Mouse (Mus musculus) CH12.LX (cell line): ENCODE data around the gene Ecm1. TPM values are rescaled to one million over a fixed set of nuclear protein-coding genes. Genes with fewer than 3 reads are reported as not detected.

Source experiments
- DNase-seq: peaks from one replicate; pipeline ENCODE4 v3.0.0-alpha.2; 2013; ENCODE audit errors: extremely low read depth
- H3K27ac ChIP-seq: 2 replicates; pipeline ENCODE4 v1.5.1; 2012; ENCODE audit warnings: low read depth, mild to moderate bottlenecking, control low read depth, moderate library complexity; ENCODE audit not compliant: insufficient read depth
- H3K27me3 ChIP-seq: replicated peaks from 2 replicates; pipeline ENCODE3; 2012; ENCODE audit warnings: inconsistent platforms
- H3K36me3 ChIP-seq, 2 experiments: replicated peaks in 1 of 2; 2 replicates each; pipeline versions ENCODE3 to v1.6.1; 2012; ENCODE audit warnings: inconsistent platforms in 1 of 2, low read length in 1 of 2, mild to moderate bottlenecking in 1 of 2, mixed read lengths in 1 of 2, moderate library complexity in 1 of 2; ENCODE audit not compliant: control insufficient read depth in 1 of 2, insufficient read depth in 1 of 2
- H3K4me1 ChIP-seq, 2 experiments: 2 replicates each; pipeline ENCODE4 v1.6.1; 2012; ENCODE audit warnings: inconsistent platforms in 1 of 2, moderate library complexity in 1 of 2; ENCODE audit not compliant: insufficient read depth in 2 of 2, control insufficient read depth in 1 of 2
- H3K4me2 ChIP-seq: 2 replicates; pipeline ENCODE4 v1.6.1; 2012; ENCODE audit warnings: low read depth, mild to moderate bottlenecking, control low read depth; ENCODE audit not compliant: poor library complexity, insufficient read depth, severe bottlenecking
- H3K4me3 ChIP-seq, 3 experiments: fragments of 150-350 bp in 1 of 3; sonication (generic) in 1 of 3; replicated peaks in 1 of 3; 2 replicates each; pipeline versions ENCODE3 to v1.5.1; 2011 to 2012; ENCODE audit warnings: low read depth in 2 of 3, low read length in 2 of 3, mild to moderate bottlenecking in 2 of 3, moderate library complexity in 2 of 3, control low read depth in 1 of 3, improper control_type of control experiment in 1 of 3, inconsistent platforms in 1 of 3, mixed read lengths in 1 of 3; ENCODE audit not compliant: poor library complexity in 1 of 3
- H3K79me2 ChIP-seq: replicated peaks from 2 replicates; pipeline ENCODE4 v1.6.1; 2012; ENCODE audit warnings: mild to moderate bottlenecking, moderate library complexity; ENCODE audit not compliant: control insufficient read depth, poor library complexity, insufficient read depth, severe bottlenecking; ENCODE audit errors: extremely low read depth
- H3K9ac ChIP-seq: 2 replicates; pipeline ENCODE4 v1.6.1; 2012; ENCODE audit warnings: low read depth, mild to moderate bottlenecking, control low read depth, moderate library complexity; ENCODE audit not compliant: insufficient read depth
- H3K9me3 ChIP-seq: replicated peaks from 2 replicates; pipeline ENCODE3; 2012; ENCODE audit warnings: low read length, inconsistent platforms, mixed read lengths
- BHLHE40 ChIP-seq: IDR thresholded peaks from 2 replicates; pipeline ENCODE4 v1.6.1; 2011; ENCODE audit warnings: mild to moderate bottlenecking, low read depth, low read length, improper control_type of control experiment
- CHD2 ChIP-seq: IDR thresholded peaks from 2 replicates; pipeline ENCODE4 v1.6.1; 2011; ENCODE audit warnings: low read length, improper control_type of control experiment
- CTCF ChIP-seq, 2 experiments: IDR thresholded peaks in 1 of 2; conservative IDR thresholded peaks in 1 of 2; 2 replicates each; pipeline ENCODE4 v1.5.1; 2011 to 2012; ENCODE audit warnings: low read depth in 2 of 2, low read length in 2 of 2, improper control_type of control experiment in 1 of 2, inconsistent platforms in 1 of 2, mild to moderate bottlenecking in 1 of 2, moderate library complexity in 1 of 2
- E2F4 ChIP-seq: IDR thresholded peaks from 2 replicates; pipeline ENCODE4 v1.6.1; 2011; ENCODE audit warnings: low read depth, low read length, improper control_type of control experiment; ENCODE audit not compliant: insufficient replicate concordance
- ELF1 ChIP-seq: IDR thresholded peaks from 2 replicates; pipeline ENCODE4 v1.6.1; 2014; ENCODE audit warnings: low read depth, mild to moderate bottlenecking, inconsistent platforms, low read length, improper control_type of control experiment
- EP300 ChIP-seq: IDR thresholded peaks from 2 replicates; pipeline ENCODE4 v1.6.1; 2011; ENCODE audit warnings: low read length, improper control_type of control experiment
- ETS1 ChIP-seq: conservative IDR thresholded peaks from 2 replicates; pipeline ENCODE4 v1.6.1; 2012; ENCODE audit warnings: low read depth, mild to moderate bottlenecking, inconsistent platforms, low read length, improper control_type of control experiment, moderate library complexity
- GABPA ChIP-seq: IDR thresholded peaks from 2 replicates; pipeline ENCODE4 v1.6.1; 2012; ENCODE audit warnings: low read depth, low read length, improper control_type of control experiment, inconsistent platforms; ENCODE audit not compliant: insufficient replicate concordance
- IRF4 ChIP-seq: IDR thresholded peaks from 2 replicates; pipeline ENCODE4 v1.6.1; 2014; ENCODE audit warnings: low read depth, mild to moderate bottlenecking, inconsistent platforms, low read length, improper control_type of control experiment
- JUN ChIP-seq: IDR thresholded peaks from 2 replicates; pipeline ENCODE4 v1.6.1; 2011; ENCODE audit warnings: low read depth, mild to moderate bottlenecking, low read length, improper control_type of control experiment, moderate library complexity; ENCODE audit not compliant: insufficient read depth
- MAZ ChIP-seq: IDR thresholded peaks from 2 replicates; pipeline ENCODE4 v1.6.1; 2012; ENCODE audit warnings: low read depth, mild to moderate bottlenecking, inconsistent platforms, low read length, improper control_type of control experiment, moderate library complexity
- MXI1 ChIP-seq: IDR thresholded peaks from 2 replicates; pipeline ENCODE4 v1.6.1; 2011; ENCODE audit warnings: mild to moderate bottlenecking, low read depth, low read length, improper control_type of control experiment
- MYC ChIP-seq: IDR thresholded peaks from 2 replicates; pipeline ENCODE4 v1.6.1; 2011; ENCODE audit warnings: low read depth, mild to moderate bottlenecking, improper control_type of control experiment, low read length
- NELFE ChIP-seq: IDR thresholded peaks from 2 replicates; pipeline ENCODE4 v1.6.1; 2011; ENCODE audit warnings: low read depth, low read length, improper control_type of control experiment
- PAX5 ChIP-seq: IDR thresholded peaks from 2 replicates; pipeline ENCODE4 v1.6.1; 2012; ENCODE audit warnings: low read length, inconsistent platforms, mixed read lengths
- RAD21 ChIP-seq: IDR thresholded peaks from 2 replicates; pipeline ENCODE4 v1.6.1; 2011; ENCODE audit warnings: low read depth, mild to moderate bottlenecking, low read length, improper control_type of control experiment, moderate library complexity
- SIN3A ChIP-seq: IDR thresholded peaks from 2 replicates; pipeline ENCODE4 v1.6.1; 2012; ENCODE audit warnings: low read length, improper control_type of control experiment, inconsistent platforms
- SMC3 ChIP-seq: IDR thresholded peaks from 2 replicates; pipeline ENCODE4 v1.6.1; 2011; ENCODE audit warnings: low read depth, low read length, improper control_type of control experiment
- TBP ChIP-seq: conservative IDR thresholded peaks from 2 replicates; pipeline ENCODE4 v1.6.1; 2011; ENCODE audit warnings: low read depth, low read length, improper control_type of control experiment
- TCF12 ChIP-seq: IDR thresholded peaks from 2 replicates; pipeline ENCODE4 v1.6.1; 2014; ENCODE audit warnings: low read depth, mild to moderate bottlenecking, inconsistent platforms, low read length, improper control_type of control experiment
- UBTF ChIP-seq: IDR thresholded peaks from 2 replicates; pipeline ENCODE4 v1.6.1; 2012; ENCODE audit warnings: low read depth, mild to moderate bottlenecking, inconsistent platforms, low read length, improper control_type of control experiment, moderate library complexity
- USF1 ChIP-seq: IDR thresholded peaks from 2 replicates; pipeline ENCODE4 v1.6.1; 2014; ENCODE audit warnings: low read depth, mild to moderate bottlenecking, inconsistent platforms, low read length, improper control_type of control experiment
- ZC3H11A ChIP-seq: IDR thresholded peaks from 2 replicates; pipeline ENCODE4 v1.6.1; 2012; ENCODE audit warnings: low read depth, mild to moderate bottlenecking, inconsistent platforms, low read length, improper control_type of control experiment
- ZKSCAN1 ChIP-seq: IDR thresholded peaks from 2 replicates; pipeline ENCODE4 v1.6.1; 2012; ENCODE audit warnings: low read depth, inconsistent platforms, low read length, improper control_type of control experiment, borderline replicate concordance
- ZMIZ1 ChIP-seq: IDR thresholded peaks from 2 replicates; pipeline ENCODE4 v1.6.1; 2012; ENCODE audit warnings: low read depth, mild to moderate bottlenecking, inconsistent platforms, low read length, improper control_type of control experiment
- dilution Hi-C: fragments of 300-500 bp; cut with MboI; formaldehyde crosslinking; loops from 2 replicates; pipeline ENCODE4 v1.14.3; 2020; ENCODE audit warnings: low sequenced_read_pairs; ENCODE audit not compliant: extremely low pct_unique_long_range_greater_than_20kb, extremely low pct_ligation_motif_present
- in situ Hi-C: fragments of 300-500 bp; cut with MboI; formaldehyde crosslinking; loops from 3 replicates; pipeline ENCODE4 v1.14.3; 2019; ENCODE audit warnings: low sequenced_read_pairs, low pct_ligation_motif_present, low pct_unique_long_range_greater_than_20kb, mixed read lengths
- polyA plus RNA-seq: library from polyadenylated mRNA; unstranded; fragments of >175 nt; gene quantifications from 2 replicates; pipeline ENCODE4 v1.2.1, GENCODE M21; 2012; ENCODE audit warnings: low read depth; ENCODE audit not compliant: insufficient read length
- total RNA-seq, 2 experiments: library from RNA; depleted of rRNA; stranded (reverse); fragments of 300-350 nt in 1 of 2; fragments of >200 nt in 1 of 2; gene quantifications; 2 replicates each; pipeline ENCODE4 v1.2.3; 2012 to 2014

Ecm1 gene
- total and polyA plus RNA-seq, 3 experiments = 0.40 to 4.0 (median 0.42) TPM

DNA sequence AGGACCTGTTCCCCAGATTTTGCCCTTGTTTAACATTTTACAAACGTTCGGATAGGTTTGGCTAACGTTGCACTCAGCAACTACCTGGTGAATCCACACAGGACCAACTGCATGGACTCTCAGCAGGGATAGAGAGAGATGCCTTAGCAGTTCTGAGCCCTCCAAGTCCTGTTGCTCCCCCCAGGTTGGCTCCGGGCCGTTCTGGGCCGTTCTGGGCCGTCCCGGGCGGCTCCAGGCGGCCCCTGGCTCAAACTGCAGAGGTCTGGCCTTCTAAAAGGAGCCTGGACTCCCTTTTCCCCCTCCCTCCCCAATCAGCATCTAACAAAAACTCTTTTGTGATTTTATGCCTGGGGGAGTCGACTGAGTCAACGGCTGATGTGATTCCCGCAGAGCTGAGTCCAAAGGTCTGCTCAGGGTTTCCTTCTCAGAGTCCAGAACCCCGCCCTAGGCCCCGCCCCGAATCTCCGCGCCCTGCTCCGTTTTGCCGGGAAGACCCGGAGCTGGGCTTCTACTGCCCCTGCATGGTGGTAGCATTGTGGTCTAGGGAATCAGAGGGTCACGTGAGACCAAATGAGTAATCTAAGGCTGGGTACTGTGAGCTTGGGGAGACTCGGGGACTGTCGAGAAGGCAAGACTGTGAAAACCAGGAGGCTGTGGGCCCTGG lies 37.4 kb downstream of the Ecm1 start:
- peaks cover 2 to 11% of the 10 kb centered on the region in 2 experiments; a peak in 1 of 4 replicates for H3K4me1 ChIP-seq
- H3K9ac ChIP-seq = no peak overlapping the region

DNA sequence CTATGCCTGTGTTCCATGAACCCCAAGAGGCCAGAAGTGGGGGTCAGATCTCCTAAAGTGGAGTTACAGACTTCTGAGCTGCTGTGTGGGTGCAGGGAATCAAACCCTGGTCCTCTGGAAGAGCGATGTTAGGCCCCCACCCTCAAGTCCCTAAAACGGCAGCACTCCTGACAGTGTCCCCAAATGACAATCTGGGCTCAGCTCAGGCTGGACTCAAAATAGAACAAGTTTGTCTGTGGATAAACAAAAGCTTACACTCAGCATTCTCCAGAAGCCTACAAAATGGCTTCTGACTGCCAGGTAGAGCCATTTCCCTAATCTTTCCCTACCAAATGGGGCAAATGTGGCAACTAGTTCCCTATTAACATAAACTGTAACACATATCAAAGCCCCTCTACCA lies 38.3 kb downstream of the Ecm1 start:
- TF ChIP-seq SIN3A = no peak
- no peak for TF ChIP-seq CHD2
- no peak for TF ChIP-seq TBP
- no peak for TF ChIP-seq MAZ
- TF ChIP-seq EP300 = no peak
- no peak for TF ChIP-seq ETS1
- TF ChIP-seq NELFE = no peak
- TF ChIP-seq ZMIZ1 = no peak
- no peak for TF ChIP-seq MXI1
- no peak for TF ChIP-seq ZC3H11A
- TF ChIP-seq CTCF (conservative IDR thresholded peaks at IDR 0.05 in 1 of 2, IDR thresholded peaks at IDR 0.05 in 1 of 2; ENCODE audit: low read depth in 2 of 2, low read length in 2 of 2) = no peak
- no peak for TF ChIP-seq BHLHE40
- TF ChIP-seq PAX5 = no peak
- TF ChIP-seq TCF12 = no peak
- no peak for TF ChIP-seq IRF4
- TF ChIP-seq USF1 = no peak
- no peak for TF ChIP-seq MYC
- TF ChIP-seq RAD21 = no peak
- Histone ChIP-seq H3K36me3 (no peaks in the 10 kb centered on the region), H3K4me3 (no peak overlapping the region), H3K9ac (no peak overlapping the region), H3K79me2 (no peaks in the 10 kb centered on the region), H3K4me2 (no peak overlapping the region), H3K9me3 (no peaks in the 10 kb centered on the region), H3K4me1 (peaks cover 2 to 11% of the 10 kb centered on the region in 2 experiments; a peak in 1 of 4 replicates), H3K27me3 (no peaks in the 10 kb centered on the region), H3K27ac (no peak overlapping the region)
- dilution Hi-C loops (no loop called here), in situ Hi-C loops (no loop called here)
- DNase-seq = no peak

More for the DNA sequence above, 37.4 kb downstream of the Ecm1 start:
- no peak for DNase-seq
- no peak overlapping the region for H3K27ac ChIP-seq
- in situ Hi-C loops = no loop called here
- H3K27me3 ChIP-seq = no peaks in the 10 kb centered on the region
- no peaks in the 10 kb centered on the region for H3K36me3 ChIP-seq
- dilution Hi-C loops = no loop called here
- H3K9me3 ChIP-seq = no peaks in the 10 kb centered on the region
- TF ChIP-seq ELF1 (no peak), ZKSCAN1 (no peak), EP300 (no peak), GABPA (no peak), JUN (no peak), UBTF (no peak), CHD2 (no peak), RAD21 (no peak), NELFE (no peak), SMC3 (no peak), E2F4 (no peak), MYC (no peak), TBP (no peak)
- no peak overlapping the region for H3K4me3 ChIP-seq
- H3K79me2 ChIP-seq = no peaks in the 10 kb centered on the region
- H3K4me2 ChIP-seq = no peak overlapping the region
